Mouse (Mus musculus) right cerebral cortex, postnatal 10 days (tissue): Measurements from ENCODE around the gene 3110021N24Rik.

Source experiments
- DNase-seq, 2 experiments: peaks; one replicate each; pipeline ENCODE4 v3.0.0; 2021; ENCODE audit warnings: low spot score in 2 of 2

The 3110021N24Rik gene

GRCm38 (mm10) chr4:108796701-108797100 is 77.3 kb downstream of the 3110021N24Rik start:
- no peak for DNase-seq

DNA sequence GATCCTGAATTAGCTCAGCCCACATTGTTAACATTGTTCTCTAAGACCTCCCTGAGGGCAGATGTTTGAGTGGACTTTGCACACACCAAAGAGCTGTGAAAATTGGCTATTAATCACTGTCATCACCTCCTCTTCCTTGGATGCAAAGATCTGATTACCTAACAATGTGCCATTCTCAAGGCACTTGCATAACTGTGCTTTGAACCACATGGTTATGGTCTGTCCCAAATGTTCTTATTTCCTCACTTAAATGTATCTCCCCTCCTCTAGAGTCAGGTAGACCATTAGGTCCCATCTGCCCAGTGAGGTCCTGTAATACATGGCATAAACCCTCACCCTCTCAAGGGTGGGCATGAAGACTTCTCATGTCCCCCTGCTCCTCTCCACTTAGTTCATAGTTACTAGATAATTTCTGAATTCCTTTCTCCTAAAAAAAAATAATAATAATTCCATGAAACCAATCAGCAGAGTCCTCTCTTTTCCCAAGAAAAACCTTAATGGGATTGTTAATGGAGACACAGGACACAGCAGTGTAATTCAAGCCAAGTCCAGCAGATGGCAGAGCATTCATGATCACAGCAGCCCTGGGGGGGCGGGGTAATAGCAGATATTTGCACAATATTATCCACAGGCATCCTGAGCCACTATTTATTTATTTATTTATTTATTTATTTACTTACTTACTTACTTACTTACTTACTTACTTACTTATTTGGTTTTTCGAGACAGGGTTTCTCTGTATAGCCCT is 78.8 kb downstream of the 3110021N24Rik start:
- peak; percentile 62 to 79 for DNase-seq

GRCm38 (mm10) chr4:108803535-108803934 is 84.1 kb downstream of the 3110021N24Rik start:
- DNase-seq = no peak

DNA sequence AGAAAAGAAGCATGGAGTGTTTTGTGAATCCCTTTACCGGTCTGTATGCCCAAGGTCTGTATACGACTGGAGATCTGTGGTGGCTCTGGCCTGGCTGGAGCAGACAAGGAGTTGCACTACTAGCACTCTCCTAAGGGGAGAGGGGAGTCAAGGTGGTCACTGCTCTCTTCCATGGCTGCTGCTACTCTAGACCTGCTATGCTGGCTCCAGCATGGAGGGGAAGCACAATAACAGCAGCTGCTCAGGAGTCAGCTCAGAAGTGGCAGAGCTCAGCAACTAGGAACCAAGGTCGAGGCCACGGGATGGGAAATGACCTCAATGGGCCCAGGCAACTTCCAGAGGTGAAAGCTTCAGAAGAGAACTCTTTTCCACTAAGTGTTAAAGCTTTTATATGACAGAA is 91.7 kb downstream of the 3110021N24Rik start:
- DNase-seq = no peak

GRCm38 (mm10) chr4:108811550-108811949 is 92.1 kb downstream of the 3110021N24Rik start:
- DNase-seq = no peak

GRCm38 (mm10) chr4:108825677-108826076 is 106.2 kb downstream of the 3110021N24Rik start:
- no peak for DNase-seq

GRCm38 (mm10) chr4:108826096-108826495 is 106.6 kb downstream of the 3110021N24Rik start:
- no peak for DNase-seq

DNA sequence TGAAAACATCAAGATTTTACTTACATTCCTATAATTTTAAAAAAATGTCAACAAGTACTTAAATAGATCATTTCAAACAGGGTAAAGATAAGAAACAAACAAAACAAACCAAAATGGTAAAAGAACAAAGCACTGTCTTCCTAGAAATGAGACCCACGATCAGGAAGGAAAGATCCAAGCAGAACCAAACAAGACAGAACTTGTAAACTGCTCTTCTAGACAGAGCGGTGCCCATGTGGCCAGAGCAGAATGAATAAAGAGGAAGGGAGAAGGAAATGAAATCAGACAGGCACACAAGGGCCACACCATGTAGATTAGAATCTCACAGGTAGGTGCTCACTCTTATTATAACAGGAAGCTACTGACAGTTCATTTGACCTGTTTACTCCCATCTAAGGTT is 107.2 kb downstream of the 3110021N24Rik start:
- DNase-seq = no peak

DNA sequence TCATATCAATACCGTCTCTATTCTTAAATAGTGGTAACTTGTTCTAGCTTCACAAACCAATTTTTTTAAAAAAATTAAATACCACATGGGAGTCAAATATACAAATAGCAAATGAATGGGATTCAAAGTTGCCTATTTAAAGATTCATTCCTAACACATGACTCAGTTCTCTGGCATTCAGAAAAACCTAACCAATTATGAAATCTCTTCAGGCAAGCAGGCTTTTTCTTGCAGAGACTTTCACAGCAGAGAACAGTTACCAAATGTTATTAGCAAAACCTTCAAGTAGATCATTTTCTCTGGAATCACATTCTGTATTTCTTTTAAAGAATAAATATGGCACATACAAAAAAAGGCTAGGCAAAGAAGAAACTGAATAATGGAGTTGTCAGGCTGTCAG is 111.2 kb downstream of the 3110021N24Rik start:
- no peak for DNase-seq
